Mouse (Mus musculus) small intestine, adult 2 months (tissue): Measurements from ENCODE around the gene Tmem200a.

Experiments
- CTCF ChIP-seq: fragments of 200-500 bp; IDR thresholded peaks from 2 replicates; pipeline ENCODE4 v1.5.1; 2012; ENCODE audit warnings: low read depth, mild to moderate bottlenecking, control low read depth, inconsistent platforms, low read length, moderate library complexity, mixed read lengths; ENCODE audit not compliant: insufficient replicate concordance, insufficient read length; ENCODE audit errors: extremely low read depth
- POLR2A ChIP-seq: fragments of 200-500 bp; IDR thresholded peaks from 2 replicates; pipeline ENCODE4 v1.6.1; 2012; ENCODE audit warnings: low read depth, mild to moderate bottlenecking, control low read depth, inconsistent platforms, low read length, moderate library complexity

DNA sequence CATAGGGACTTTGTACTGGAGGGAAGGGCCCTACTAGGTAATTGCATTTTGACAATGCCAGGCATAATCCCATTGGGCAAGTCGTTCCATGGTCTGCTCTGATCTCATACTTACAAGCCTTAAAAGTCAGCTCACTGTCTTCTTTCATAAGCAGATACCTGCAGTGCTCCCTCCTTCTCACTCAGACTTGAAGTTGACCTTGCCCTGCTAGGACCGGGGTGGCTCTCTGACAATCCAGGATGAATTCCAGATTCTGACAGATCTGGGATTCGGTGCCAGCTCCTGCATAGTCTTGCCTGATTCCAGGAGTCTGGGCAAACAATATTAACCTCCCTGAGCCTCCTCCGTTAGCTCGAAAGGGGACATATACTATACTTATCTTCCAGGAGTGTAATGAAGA lies 6.9 kb downstream of the Tmem200a start:
- no peak for TF ChIP-seq POLR2A
- TF ChIP-seq CTCF: no peak
